10 mouse cellular contexts compared by ENCODE assay signal in genomic region chr10:40191338-40191979, GRCm38 (mm10). TPM values are rescaled to one million over a fixed set of nuclear protein-coding genes. Genes with fewer than 3 reads are reported as not detected.
DNase-seq lines count a peak whose midpoint lies in the region; ATAC-seq and TF ChIP-seq lines count a peak whose summit lies in the region.
"Had no signal": no experiment of that assay in that cellular context is flagged by ENCODE, and none has a peak within 500 bp of the region (broad histone marks: within the 10 kb centered on the region; RNA-seq: fewer than 3 reads in every experiment).

No protein-coding gene starts in this region.

- H3K27me3 ChIP-seq in kidney, adult 2 months (replicated peaks; ENCODE audit: control insufficient read depth, insufficient read depth, low read length) = no peaks in the 10 kb centered on the region

- WGBS in kidney, adult 2 months = 13% methylated on average over 22 of the region's 22 CpGs

- no peaks in the 10 kb centered on the region for H3K36me3 ChIP-seq in kidney, adult 2 months (ENCODE audit: control insufficient read depth, insufficient read depth, low read length)

- TF ChIP-seq POLR2A in kidney, adult 2 months (IDR thresholded peaks at IDR 0.05; ENCODE audit: low read depth, low read length) = no peak

- no peak overlapping the region for H3K27ac ChIP-seq in kidney, adult 2 months (ENCODE audit: insufficient read depth, low read depth, low read length)

- peak; percentile 46 for ATAC-seq in granulocyte monocyte progenitor cell, adult 5-6 weeks (replicated peaks; ENCODE audit: poor library complexity, severe bottlenecking)
- peak; percentile 43 for ATAC-seq in megakaryocyte, adult 5-6 weeks (ENCODE audit: poor library complexity, severe bottlenecking)

- TF ChIP-seq CTCF in kidney, adult 2 months (conservative IDR thresholded peaks at IDR 0.05; ENCODE audit: insufficient read depth, insufficient read length, low read depth, low read length) = no peak

- no peak for DNase-seq in kidney, adult 2 months
- no peak for DNase-seq in kidney, adult 8-10 months
- peak; percentile 31 for DNase-seq in NIH3T3 (ENCODE audit: low read depth)
- DNase-seq in layer of hippocampus, postnatal 14 days (ENCODE audit: low spot score in 2 of 2) = no peak
- no peak for DNase-seq in layer of hippocampus, postnatal 36 days
- no peak for DNase-seq in adrenal gland, postnatal 14 days
- DNase-seq: gastrocnemius, postnatal 14 days; right cerebral cortex, adult 18-20 months had no signal

- no peaks in the 10 kb centered on the region for H3K4me1 ChIP-seq in kidney, adult 2 months (ENCODE audit: control insufficient read depth, insufficient read depth, low read length)

- H3K4me3 ChIP-seq in kidney, adult 2 months (ENCODE audit: insufficient read depth, low read depth, low read length) = peak overlapping the region; percentile 12

RNA-seq across cellular contexts. Expression of gene Slc16a10, which starts 49.4 kb away (rescaled TPM):
- 56.8 and 57.2 TPM in 2 replicates for polyA plus RNA-seq in kidney, adult 2 months (2012; rRNA removed)
- total RNA-seq in granulocyte monocyte progenitor cell, adult 5-6 weeks (2014; fragmentation: Nextera tagmentation) = 30.2 and 37.9 TPM in 2 replicates
- 21.4 and 29.6 TPM in 2 replicates for total RNA-seq in granulocyte monocyte progenitor cell, adult 5-6 weeks (2017)
- total RNA-seq in megakaryocyte, adult 5-6 weeks (2015) = 45.0 and 56.3 TPM in 2 replicates
- 29.8 and 31.6 TPM in 2 replicates for total RNA-seq in megakaryocyte, adult 5-6 weeks (2017)
- 1 to 10 TPM; 1.4 to 1.8 TPM for total RNA-seq in layer of hippocampus, postnatal 14 days (2021)
- total RNA-seq in layer of hippocampus, postnatal 36 days (2021) = 1 to 10 TPM; 3.0 to 4.0 TPM
- total RNA-seq in adrenal gland, postnatal 14 days (2021) = 24.6 and 29.7 TPM in 2 replicates

RNA-seq across cellular contexts. Expression of gene Rpf2, which starts 55.4 kb away (rescaled TPM):
- polyA plus RNA-seq in kidney, adult 2 months (2012; rRNA removed) = 2.9 and 5.6 TPM in 2 replicates
- 56.0 and 71.4 TPM in 2 replicates for total RNA-seq in granulocyte monocyte progenitor cell, adult 5-6 weeks (2014; fragmentation: Nextera tagmentation)
- total RNA-seq in granulocyte monocyte progenitor cell, adult 5-6 weeks (2017) = 166 and 248 TPM in 2 replicates
- 56.7 and 57.2 TPM in 2 replicates for total RNA-seq in megakaryocyte, adult 5-6 weeks (2015)
- total RNA-seq in megakaryocyte, adult 5-6 weeks (2017) = 81.2 and 104 TPM in 2 replicates
- total RNA-seq in layer of hippocampus, postnatal 14 days (2021) = 10 to 100 TPM; 24.5 to 26.3 TPM
- 10 to 100 TPM; 19.4 to 22.4 TPM for total RNA-seq in layer of hippocampus, postnatal 36 days (2021)
- total RNA-seq in adrenal gland, postnatal 14 days (2021) = 26.2 and 30.9 TPM in 2 replicates
